Mouse (Mus musculus) bone marrow macrophage, adult 2 months (primary cell): ENCODE data around the gene Dnah6. TPM values are rescaled to one million over a fixed set of nuclear protein-coding genes. Genes with fewer than 3 reads are reported as not detected.

ENCODE experiments used
- H3K27ac ChIP-seq: 2 replicates; pipeline ENCODE4 v1.5.1; 2012; ENCODE audit warnings: low read depth, low read length; ENCODE audit not compliant: insufficient read depth
- H3K4me1 ChIP-seq: 2 replicates; pipeline ENCODE4 v1.6.1; 2012; ENCODE audit warnings: low read length; ENCODE audit not compliant: control insufficient read depth, insufficient read depth
- H3K4me3 ChIP-seq: 2 replicates; pipeline ENCODE4 v1.5.1; 2012; ENCODE audit warnings: mild to moderate bottlenecking, low read length, moderate library complexity; ENCODE audit not compliant: insufficient read depth
- CTCF ChIP-seq: IDR thresholded peaks from 2 replicates; pipeline ENCODE4 v1.5.1; 2012; ENCODE audit warnings: low read depth, mild to moderate bottlenecking, low read length, moderate library complexity
- POLR2A ChIP-seq: IDR thresholded peaks from 2 replicates; pipeline ENCODE4 v1.6.1; 2012; ENCODE audit warnings: mild to moderate bottlenecking, low read depth, low read length, borderline replicate concordance
- polyA plus RNA-seq: library from polyadenylated mRNA; stranded (reverse); fragments of >200 nt; gene quantifications from 2 replicates; pipeline ENCODE4 v1.2.4, GENCODE M21; 2012; ENCODE audit not compliant: missing spikeins, insufficient read depth, insufficient read length

Gene Dnah6
- polyA plus RNA-seq, 1 experiment, result not detected

DNA sequence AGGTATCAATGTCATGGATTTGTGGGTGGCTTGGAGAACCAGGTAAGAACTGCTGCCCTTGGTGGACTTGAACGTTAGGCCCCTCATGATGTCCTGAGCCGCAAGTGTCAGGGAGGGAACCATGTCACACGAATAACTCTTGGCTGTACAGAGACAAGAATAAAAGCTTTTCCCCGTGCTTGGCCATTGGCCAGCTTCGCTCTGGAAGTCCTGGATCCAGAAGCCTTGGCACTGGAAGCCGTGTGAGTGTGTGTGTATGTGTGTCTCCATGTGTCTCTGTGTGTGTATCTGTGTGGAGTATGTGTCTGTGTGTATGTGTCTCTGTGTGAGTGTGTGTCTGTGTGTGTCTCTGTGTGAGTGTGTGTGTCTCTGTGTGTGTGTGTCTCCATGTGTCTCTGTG lies 209.6 kb downstream of the Dnah6 start:
- TF ChIP-seq CTCF (no peak), POLR2A (no peak)
- H3K4me3 ChIP-seq, result no peak overlapping the region
- no peak overlapping the region for H3K27ac ChIP-seq
- H3K4me1 ChIP-seq, result peaks cover 6% of the 10 kb centered on the region

- TF ChIP-seq CTCF (peak; percentile 76), POLR2A (no peak)
- Histone ChIP-seq H3K27ac (no peak overlapping the region), H3K4me1 (peaks cover 6% of the 10 kb centered on the region), H3K4me3 (no peak overlapping the region)
Observed at GRCm38 (mm10) chr6:73010073-73010472, 211.4 kb downstream of the Dnah6 start.

DNA sequence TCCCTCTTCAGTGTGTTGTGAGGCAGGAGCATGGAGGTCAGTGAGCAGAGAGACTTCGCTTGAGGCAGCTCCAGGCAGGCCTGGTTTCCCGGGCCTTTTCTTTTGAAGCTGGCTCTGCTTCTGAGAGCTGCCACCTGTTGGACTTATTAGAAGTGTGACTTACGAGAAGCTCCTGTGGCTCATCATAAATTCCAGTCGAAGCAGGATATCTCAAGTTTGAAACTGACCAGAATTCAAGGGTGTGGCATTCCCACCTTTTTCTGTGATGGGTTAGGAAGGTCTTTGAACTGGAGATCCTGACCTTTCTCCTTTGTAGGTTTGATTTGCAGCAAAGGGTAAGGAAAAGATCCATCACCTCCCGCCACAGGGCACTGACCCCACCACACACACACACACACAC lies 217.8 kb downstream of the Dnah6 start:
- TF ChIP-seq CTCF (no peak), POLR2A (no peak)
- H3K4me1 ChIP-seq, result peaks cover 6% of the 10 kb centered on the region
- no peak overlapping the region for H3K4me3 ChIP-seq
- no peak overlapping the region for H3K27ac ChIP-seq

- Histone ChIP-seq H3K4me1 (peaks cover 6% of the 10 kb centered on the region), H3K27ac (no peak overlapping the region), H3K4me3 (no peak overlapping the region)
- TF ChIP-seq POLR2A (no peak), CTCF (no peak)
Observed at GRCm38 (mm10) chr6:73002391-73002790, 219.1 kb downstream of the Dnah6 start.

DNA sequence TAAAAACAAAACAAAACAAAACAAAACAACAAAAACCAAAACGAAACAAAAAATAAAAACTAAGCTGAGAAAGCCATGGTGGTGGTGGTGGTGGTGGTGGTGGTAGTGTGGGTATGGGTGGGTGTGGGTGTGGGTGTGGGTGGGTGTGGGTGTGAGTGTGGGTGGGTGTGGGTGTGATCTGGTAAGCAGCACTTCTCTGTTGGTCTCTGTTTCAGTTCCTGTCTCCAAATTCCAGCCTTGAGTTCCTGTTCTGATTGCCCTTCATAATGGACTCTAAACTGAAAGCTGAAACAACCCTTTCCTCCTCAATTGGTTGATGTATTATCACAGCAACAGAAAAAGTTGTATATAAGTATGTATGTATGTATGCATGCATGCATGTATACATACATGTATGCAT lies 222.6 kb downstream of the Dnah6 start:
- H3K4me1 ChIP-seq, result no peaks in the 10 kb centered on the region
- TF ChIP-seq POLR2A (no peak), CTCF (no peak)
- no peak overlapping the region for H3K4me3 ChIP-seq
- H3K27ac ChIP-seq, result no peak overlapping the region

- H3K27ac ChIP-seq, result no peak overlapping the region
- H3K4me3 ChIP-seq, result no peak overlapping the region
- TF ChIP-seq CTCF (no peak), POLR2A (no peak)
- peaks cover 12% of the 10 kb centered on the region for H3K4me1 ChIP-seq
Observed at GRCm38 (mm10) chr6:72993688-72994082, 227.8 kb downstream of the Dnah6 start.

DNA sequence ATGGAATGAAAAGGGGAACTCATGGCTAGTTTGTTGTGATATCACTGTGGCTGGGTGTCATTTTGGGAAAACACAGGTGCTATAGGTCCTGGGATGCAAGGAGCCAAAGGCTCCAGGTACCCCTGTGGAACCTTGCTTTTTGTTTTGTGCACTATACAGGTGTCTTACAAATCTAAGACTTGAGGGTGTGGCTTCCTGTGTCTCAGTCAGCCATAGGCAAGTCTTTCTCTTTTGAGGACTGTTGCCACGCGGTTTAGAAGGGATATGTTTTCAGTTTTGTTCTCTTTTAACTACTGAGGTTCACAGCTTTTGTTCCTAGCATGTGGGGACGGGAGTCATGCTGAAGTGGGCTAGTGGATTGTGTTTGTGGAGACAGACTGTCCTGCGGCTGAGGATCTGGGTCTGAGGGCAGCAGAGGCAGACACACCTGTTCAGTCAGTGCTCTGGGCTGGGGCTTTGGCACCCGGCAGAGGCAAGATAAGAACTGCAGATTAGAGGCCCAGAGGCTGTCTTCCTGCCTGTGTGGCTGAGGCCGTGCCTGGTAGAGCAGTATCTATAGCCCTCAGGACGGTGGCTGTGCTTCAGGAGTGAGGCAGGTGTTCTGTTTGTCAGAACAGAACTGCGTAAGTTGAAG lies 228.3 kb downstream of the Dnah6 start:
- TF ChIP-seq POLR2A (no peak), CTCF (no peak)
- H3K27ac ChIP-seq, result no peak overlapping the region
- peaks cover 14% of the 10 kb centered on the region for H3K4me1 ChIP-seq
- no peak overlapping the region for H3K4me3 ChIP-seq

GRCm38 (mm10) chr6:72990206-72990605 lies 231.2 kb downstream of the Dnah6 start:
- Histone ChIP-seq H3K27ac (no peak overlapping the region), H3K4me3 (no peak overlapping the region), H3K4me1 (peaks cover 14% of the 10 kb centered on the region)
- TF ChIP-seq POLR2A, result no peak
- no peak for TF ChIP-seq CTCF

DNA sequence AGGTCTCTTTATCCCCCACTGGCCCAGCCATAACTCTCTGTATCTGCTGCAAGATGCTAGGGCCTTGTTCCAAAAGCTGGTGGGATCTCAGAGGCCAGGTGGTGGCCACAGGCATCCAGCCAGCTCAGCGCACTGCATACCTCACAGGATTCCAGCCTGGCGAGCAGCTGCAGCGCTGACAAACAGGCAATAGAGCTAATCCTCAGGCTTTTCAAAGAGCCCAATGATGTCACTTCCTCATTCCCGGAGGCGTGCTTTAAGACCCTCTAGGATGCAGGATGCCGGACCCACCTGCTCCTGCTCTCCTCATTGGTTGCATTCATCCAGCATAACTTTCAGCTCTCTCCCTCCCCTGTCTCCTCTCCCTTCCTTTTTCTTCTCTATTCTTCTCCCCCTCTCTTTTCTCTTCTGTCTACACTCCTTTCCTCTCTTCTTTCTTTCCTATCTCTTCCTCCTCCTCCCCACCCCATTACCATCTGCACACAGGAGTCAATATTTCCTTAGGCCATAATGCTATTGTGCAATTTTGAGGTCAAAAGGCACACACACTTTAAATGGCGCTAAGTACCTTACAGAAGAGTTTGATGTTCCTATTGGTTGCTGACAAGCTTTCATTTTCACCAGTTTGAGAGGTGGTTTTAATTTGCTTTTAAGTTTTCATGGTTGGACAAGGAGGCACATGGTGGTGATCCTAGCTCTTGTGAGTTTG lies 232.3 kb downstream of the Dnah6 start:
- H3K4me3 ChIP-seq, result no peak overlapping the region
- no peak overlapping the region for H3K27ac ChIP-seq
- TF ChIP-seq POLR2A, result no peak
- no peak for TF ChIP-seq CTCF
- H3K4me1 ChIP-seq, result peaks cover 14% of the 10 kb centered on the region

GRCm38 (mm10) chr6:72982506-72982905 lies 238.9 kb downstream of the Dnah6 start:
- TF ChIP-seq POLR2A (no peak), CTCF (no peak)
- no peak overlapping the region for H3K4me3 ChIP-seq
- no peak overlapping the region for H3K27ac ChIP-seq
- H3K4me1 ChIP-seq, result 0 out of 2 replicates have a peak, but pooled peaks cover 2% of the 10 kb centered on the region

- no peak for TF ChIP-seq POLR2A
- TF ChIP-seq CTCF, result no peak
- H3K27ac ChIP-seq, result no peak overlapping the region
- no peak overlapping the region for H3K4me3 ChIP-seq
- 0 out of 2 replicates have a peak, but pooled peaks cover 2% of the 10 kb centered on the region for H3K4me1 ChIP-seq
Observed at GRCm38 (mm10) chr6:72981851-72982250, 239.6 kb downstream of the Dnah6 start.
